ENCODE assay signal across 12 mouse cellular contexts in genomic region chrX:166162773-166163172, GRCm38 (mm10). TPM values are rescaled to one million over a fixed set of nuclear protein-coding genes. Genes with fewer than 3 reads are reported as not detected.
DNase-seq lines count a peak whose midpoint lies in the region; ATAC-seq and TF ChIP-seq lines count a peak whose summit lies in the region.
"Had no signal": no experiment of that assay in that cellular context is flagged by ENCODE, and none has a peak within 500 bp of the region (broad histone marks: within the 10 kb centered on the region; RNA-seq: fewer than 3 reads in every experiment).

No protein-coding gene starts in this region.

- H3K4me1 ChIP-seq in forebrain, postnatal 0 days (ENCODE audit: insufficient read depth), result no peaks in the 10 kb centered on the region
- no peaks in the 10 kb centered on the region for H3K4me1 ChIP-seq in forebrain, embryonic 15.5 days
- H3K4me1 ChIP-seq in liver, postnatal 0 days (ENCODE audit: insufficient read depth), result no peaks in the 10 kb centered on the region
- H3K4me1 ChIP-seq: forebrain, embryonic 13.5 days; hindbrain, embryonic 13.5 days had no signal

- no peak overlapping the region for H3K9ac ChIP-seq in forebrain, postnatal 0 days
- no peak overlapping the region for H3K9ac ChIP-seq in forebrain, embryonic 15.5 days (replicated peaks)
- H3K9ac ChIP-seq in liver, postnatal 0 days (replicated peaks), result no peak overlapping the region
- H3K9ac ChIP-seq: forebrain, embryonic 13.5 days; hindbrain, embryonic 13.5 days had no signal

- peak; percentile 55 for DNase-seq in forebrain, postnatal 0 days
- DNase-seq in liver, postnatal 0 days, result no peak
- DNase-seq in liver, result no peak
- DNase-seq in thymus, postnatal 14 days, result no peak
- DNase-seq in right cerebral cortex, adult 18-20 months, result no peak
- DNase-seq: thymus, postnatal 25 days had no signal

- H3K4me2 ChIP-seq in forebrain, postnatal 0 days (ENCODE audit: low read depth), result no peak overlapping the region
- no peak overlapping the region for H3K4me2 ChIP-seq in forebrain, embryonic 15.5 days (replicated peaks)
- H3K4me2 ChIP-seq in liver, postnatal 0 days (ENCODE audit: low read depth, low read length), result no peak overlapping the region
- H3K4me2 ChIP-seq: forebrain, embryonic 13.5 days; hindbrain, embryonic 13.5 days had no signal

- H3K9me3 ChIP-seq in forebrain, postnatal 0 days (ENCODE audit: low read length), result no peaks in the 10 kb centered on the region
- H3K9me3 ChIP-seq in forebrain, embryonic 15.5 days, result no peaks in the 10 kb centered on the region
- H3K9me3 ChIP-seq in liver, postnatal 0 days (ENCODE audit: low read length), result no peaks in the 10 kb centered on the region
- H3K9me3 ChIP-seq: forebrain, embryonic 13.5 days; hindbrain, embryonic 13.5 days had no signal

- 41% methylated on average over 4 of the region's 4 CpGs for WGBS in forebrain, postnatal 0 days
- WGBS in forebrain, embryonic 15.5 days, result 56% methylated on average over 4 of the region's 4 CpGs
- WGBS in liver, postnatal 0 days (ENCODE audit: insufficient replicate concordance), result 46% methylated on average over 4 of the region's 4 CpGs

- H3K4me3 ChIP-seq in forebrain, postnatal 0 days (ENCODE audit: low read depth, low read length), result no peak overlapping the region
- no peak overlapping the region for H3K4me3 ChIP-seq in forebrain, embryonic 15.5 days
- no peak overlapping the region for H3K4me3 ChIP-seq in liver, postnatal 0 days (ENCODE audit: low read depth, low read length)
- H3K4me3 ChIP-seq: forebrain, embryonic 13.5 days; hindbrain, embryonic 13.5 days had no signal

- H3K27me3 ChIP-seq in forebrain, postnatal 0 days (ENCODE audit: insufficient read depth, low read length), result no peaks in the 10 kb centered on the region
- H3K27me3 ChIP-seq in forebrain, embryonic 15.5 days, result no peaks in the 10 kb centered on the region
- no peaks in the 10 kb centered on the region for H3K27me3 ChIP-seq in liver, postnatal 0 days (ENCODE audit: insufficient read depth, low read length)
- H3K27me3 ChIP-seq: hindbrain, embryonic 13.5 days had no signal

- H3K36me3 ChIP-seq in forebrain, postnatal 0 days (ENCODE audit: insufficient read depth), result no peaks in the 10 kb centered on the region
- H3K36me3 ChIP-seq in forebrain, embryonic 15.5 days, result no peaks in the 10 kb centered on the region
- H3K36me3 ChIP-seq in liver, postnatal 0 days (replicated peaks; ENCODE audit: insufficient read depth, low read length), result no peaks in the 10 kb centered on the region
- H3K36me3 ChIP-seq: hindbrain, embryonic 13.5 days had no signal

- TF ChIP-seq EP300 in liver, postnatal 0 days (IDR thresholded peaks at IDR 0.05; ENCODE audit: low read depth), result no peak

- no peak overlapping the region for H3K27ac ChIP-seq in forebrain, postnatal 0 days (ENCODE audit: low read depth, low read length)
- no peak overlapping the region for H3K27ac ChIP-seq in forebrain, embryonic 15.5 days (replicated peaks)
- no peak overlapping the region for H3K27ac ChIP-seq in liver, postnatal 0 days (ENCODE audit: low read depth)
- H3K27ac ChIP-seq: forebrain, embryonic 13.5 days; hindbrain, embryonic 13.5 days had no signal

- TF ChIP-seq CTCF in forebrain, postnatal 0 days (IDR thresholded peaks at IDR 0.05; ENCODE audit: low read depth), result peak; percentile 63
- peak; percentile 42 for TF ChIP-seq CTCF in liver, postnatal 0 days (IDR thresholded peaks at IDR 0.05; ENCODE audit: low read depth)

- peak; percentile 42 for ATAC-seq in forebrain, postnatal 0 days
- no peak for ATAC-seq in forebrain, embryonic 15.5 days (replicated peaks)
- ATAC-seq in liver, postnatal 0 days, result no peak
- peak; percentile 32 for ATAC-seq in CD4-positive, CD25-positive, alpha-beta regulatory T cell, adult 4 months
- ATAC-seq in megakaryocyte progenitor cell, adult 5-6 weeks (replicated peaks; ENCODE audit: poor library complexity), result peak; percentile 82
- ATAC-seq: activated CD4-positive, CD25-positive, alpha-beta regulatory T cell, adult 4 months; forebrain, embryonic 13.5 days had no signal

RNA-seq across cellular contexts. Expression of gene Gemin8, which starts 7.5 kb away (rescaled TPM):
- 6.8 and 7.4 TPM in 2 replicates for total RNA-seq in forebrain, postnatal 0 days (2014; rRNA removed)
- polyA plus RNA-seq in forebrain, postnatal 0 days (2015; fragmentation: Nextera tagmentation; extraction: Ambion mirVana), result 8.0 and 8.5 TPM in 2 replicates
- 11.0 and 11.4 TPM in 2 replicates for polyA plus RNA-seq in forebrain, embryonic 15.5 days (2015; fragmentation: Nextera tagmentation; extraction: Ambion mirVana)
- 3.5 TPM in 2 replicates for polyA plus RNA-seq in liver, postnatal 0 days (2015; fragmentation: Nextera tagmentation; extraction: Ambion mirVana)
- polyA plus RNA-seq in CD4-positive, CD25-positive, alpha-beta regulatory T cell, adult 4 months (2017; shearing (Covaris generic)), result 10 to 100 TPM; 21.4 to 30.8 TPM
- 18.8 and 20.0 TPM in 2 replicates for total RNA-seq in megakaryocyte progenitor cell, adult 5-6 weeks (2015)
- total RNA-seq in megakaryocyte progenitor cell, adult 5-6 weeks (2017), result 10.4 and 11.9 TPM in 2 replicates

Comparison
In these comparisons a context has a peak if more than half of its experiments do, and no peak if none do; other contexts are left out.
1. ATAC-seq: peak in forebrain, postnatal 0 days (single experiment), CD4-positive, CD25-positive, alpha-beta regulatory T cell, adult 4 months (single experiment) and megakaryocyte progenitor cell, adult 5-6 weeks (single experiment); none in forebrain, embryonic 15.5 days (single experiment) and liver, postnatal 0 days (single experiment).